Mouse (Mus musculus): ENCODE measurements around the gene Nvl. TPM values are rescaled to one million over a fixed set of nuclear protein-coding genes. Genes with fewer than 3 reads are reported as not detected.
A peak's percentile ranks its signal among the peaks of the same experiment; 100 is the strongest.

Nvl gene
- 41.0 and 44.9 TPM in 2 replicates for polyA plus RNA-seq (2015; fragmentation: Nextera tagmentation; extraction: Ambion mirVana)

DNA sequence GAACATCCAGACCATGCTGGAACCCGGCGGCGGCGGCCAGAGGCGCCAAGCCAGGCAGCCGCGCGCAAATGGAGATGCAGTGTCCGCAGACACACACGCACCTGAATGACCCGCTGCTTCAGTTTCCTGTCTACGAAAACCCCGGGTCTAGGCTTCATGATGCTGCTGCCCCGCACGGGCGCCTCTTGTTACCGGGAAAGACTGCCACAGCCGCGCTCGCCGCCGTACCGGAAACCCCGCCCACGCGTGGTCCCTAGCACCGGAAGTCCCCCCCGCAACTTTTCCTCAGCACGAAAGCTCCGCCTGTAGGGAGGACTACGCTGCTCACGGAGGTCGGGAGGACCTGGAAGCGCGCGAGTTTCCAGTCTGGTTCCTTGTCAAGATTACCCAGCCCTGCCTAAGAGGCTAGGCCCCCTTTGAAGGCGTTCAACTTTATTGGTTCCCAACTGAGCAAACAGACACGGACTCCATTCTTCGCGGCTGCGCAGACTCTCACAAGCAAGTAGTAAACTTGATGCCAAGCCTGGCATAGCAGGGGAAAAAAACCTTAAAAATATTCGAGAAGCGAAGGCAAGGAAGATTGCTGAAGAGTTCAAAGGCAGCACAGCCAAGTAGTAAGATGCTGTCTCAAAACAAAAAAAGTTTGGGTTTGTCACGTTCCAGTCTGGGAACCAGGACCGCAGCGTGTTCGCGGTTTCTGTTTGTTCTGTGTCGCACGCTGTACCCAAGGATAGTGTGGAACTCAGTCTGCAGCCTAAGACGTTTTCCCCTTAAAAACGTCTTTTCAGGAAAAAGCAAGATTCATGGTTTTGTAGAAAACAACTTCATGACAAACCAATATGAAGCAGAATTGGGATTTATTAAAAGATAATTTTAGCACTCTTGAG lies at the start of gene Nvl, which contains the start of gene Cnih4:
Nvl (minus strand) TSS at position 255 of the 887 bp plus-strand sequence.
Cnih4 (plus strand) TSS at position 744 of the 887 bp plus-strand sequence.
- Histone ChIP-seq H3K9ac (peak within 1 kb of the TSS; percentile 81), H3K9me3 (no peaks in the 10 kb centered on the region), H3K27me3 (no peaks in the 10 kb centered on the region), H3K4me1 (replicated peaks) (peaks cover 23% of the 10 kb centered on the region), H3K4me3 (peak within 1 kb of the TSS; percentile 87), H3K36me3 (peaks cover 26% of the 10 kb centered on the region), H3K27ac (replicated peaks) (peak within 1 kb of the TSS; percentile 79), H3K4me2 (peak within 1 kb of the TSS; percentile 69)
- peak; percentile 100 for ATAC-seq (ENCODE audit: low FRiP score, low read depth)
- WGBS, result under 1% methylated on average over 52 of the region's 52 CpGs

DNA sequence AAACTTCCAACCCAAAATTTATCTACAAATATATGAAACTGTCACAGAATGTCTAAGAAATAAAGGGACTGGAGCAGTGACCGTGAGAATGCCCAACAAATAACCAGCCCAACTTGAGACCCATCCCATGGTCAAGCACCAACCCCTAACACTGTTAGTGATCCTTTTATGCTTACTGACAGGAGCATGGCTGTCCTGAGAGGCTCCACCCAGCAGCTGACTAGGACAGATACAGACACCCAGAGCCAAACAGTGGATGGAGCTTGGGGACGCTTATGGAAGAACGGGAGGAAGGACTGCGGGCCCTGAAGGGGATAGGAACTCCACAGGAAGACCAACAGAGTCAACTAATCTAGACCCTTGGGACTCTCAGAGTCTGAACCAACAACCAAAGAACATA lies 44.9 kb upstream of the Nvl start:
- H3K36me3 ChIP-seq, result peaks cover 79% of the 10 kb centered on the region
- no peak overlapping the region for H3K9ac ChIP-seq
- no peaks in the 10 kb centered on the region for H3K27me3 ChIP-seq
- no peaks in the 10 kb centered on the region for H3K4me1 ChIP-seq (replicated peaks)
- ATAC-seq (ENCODE audit: low FRiP score, low read depth), result no peak
- H3K9me3 ChIP-seq, result no peaks in the 10 kb centered on the region
- H3K4me2 ChIP-seq, result no peak overlapping the region
- WGBS, result 93% methylated on average over 4 of the region's 4 CpGs
- no peak overlapping the region for H3K27ac ChIP-seq (replicated peaks)
- H3K4me3 ChIP-seq, result no peak overlapping the region

DNA sequence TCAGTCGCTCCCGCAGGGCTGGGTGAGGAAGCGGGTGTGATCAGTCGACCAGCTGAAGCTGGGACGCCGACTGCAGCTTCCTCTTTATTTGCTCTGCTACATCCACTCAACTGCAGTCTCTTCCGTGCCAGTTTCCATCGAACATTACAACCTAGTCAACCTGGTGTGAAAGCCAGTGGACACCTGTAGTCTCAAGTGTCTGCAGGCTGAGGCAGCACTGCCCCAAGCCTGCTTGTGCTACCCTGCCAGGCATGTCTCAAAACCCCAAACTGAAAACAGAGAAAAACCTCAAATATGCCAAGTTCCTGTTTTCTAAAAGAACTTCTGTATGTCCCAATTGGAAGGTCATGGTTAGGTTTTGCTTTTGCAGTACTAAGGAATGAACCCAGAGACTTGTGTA lies 26.2 kb upstream of the Nvl start:
- H3K27ac ChIP-seq (replicated peaks), result no peak overlapping the region
- no peak for ATAC-seq (ENCODE audit: low FRiP score, low read depth)
- H3K27me3 ChIP-seq, result no peaks in the 10 kb centered on the region
- no peaks in the 10 kb centered on the region for H3K9me3 ChIP-seq
- no peak overlapping the region for H3K4me3 ChIP-seq
- no peak overlapping the region for H3K4me2 ChIP-seq
- no peak overlapping the region for H3K9ac ChIP-seq
- peaks cover 39% of the 10 kb centered on the region for H3K36me3 ChIP-seq
- WGBS, result 92% methylated on average over 8 of the region's 8 CpGs
- H3K4me1 ChIP-seq (replicated peaks), result no peaks in the 10 kb centered on the region

DNA sequence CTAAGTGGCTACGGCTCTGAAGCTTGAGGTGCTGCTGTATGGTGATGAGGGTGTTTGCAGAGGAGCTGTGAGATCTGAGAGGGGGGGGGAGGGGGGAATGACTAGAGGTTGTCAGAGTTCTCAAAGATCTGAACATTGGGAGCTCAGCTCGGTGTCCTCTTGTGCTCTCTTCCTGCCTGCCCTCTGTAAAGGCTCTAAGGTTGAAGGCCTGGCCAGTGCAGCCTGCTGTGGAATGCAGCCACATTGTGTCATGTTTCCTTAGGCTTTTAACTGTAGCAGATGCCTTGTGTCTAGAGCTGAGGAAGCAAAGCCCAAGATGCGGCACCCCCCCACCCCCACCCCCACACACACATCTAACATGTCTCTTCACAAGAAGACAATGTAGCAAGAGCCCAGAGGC lies 24.4 kb upstream of the Nvl start:
- H3K4me1 ChIP-seq (replicated peaks), result no peaks in the 10 kb centered on the region
- H3K4me3 ChIP-seq, result no peak overlapping the region
- H3K9ac ChIP-seq, result no peak overlapping the region
- no peak overlapping the region for H3K27ac ChIP-seq (replicated peaks)
- no peaks in the 10 kb centered on the region for H3K27me3 ChIP-seq
- no peak overlapping the region for H3K4me2 ChIP-seq
- 79% methylated on average over 3 of the region's 3 CpGs for WGBS
- peaks cover 44% of the 10 kb centered on the region for H3K36me3 ChIP-seq
- ATAC-seq (ENCODE audit: low FRiP score, low read depth), result no peak
- no peaks in the 10 kb centered on the region for H3K9me3 ChIP-seq

DNA sequence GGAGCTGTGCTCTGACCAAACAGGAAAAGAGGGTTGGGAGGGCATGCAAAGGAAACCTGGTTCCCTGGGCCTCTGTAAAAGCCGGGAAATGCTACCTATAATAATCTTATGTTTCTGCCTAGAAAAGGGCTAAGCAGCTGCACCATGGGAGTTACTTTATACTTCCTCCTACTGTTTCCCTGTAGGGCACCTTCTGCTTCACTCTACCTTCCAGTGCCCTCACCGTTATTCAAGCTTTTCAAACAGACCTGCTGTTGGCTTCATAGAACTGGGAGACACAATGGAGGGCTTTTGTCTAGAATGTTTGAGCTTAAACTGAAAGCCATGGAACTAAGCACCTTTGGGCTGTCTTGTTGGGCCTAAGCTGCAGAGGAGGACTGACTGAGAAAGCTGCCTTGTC lies 23.8 kb upstream of the Nvl start:
- H3K27me3 ChIP-seq, result no peaks in the 10 kb centered on the region
- WGBS, result 83% methylated on average over 2 of the region's 2 CpGs
- no peak overlapping the region for H3K4me3 ChIP-seq
- peaks cover 50% of the 10 kb centered on the region for H3K36me3 ChIP-seq
- no peak for ATAC-seq (ENCODE audit: low FRiP score, low read depth)
- H3K27ac ChIP-seq (replicated peaks), result no peak overlapping the region
- H3K4me2 ChIP-seq, result no peak overlapping the region
- H3K9ac ChIP-seq, result no peak overlapping the region
- H3K4me1 ChIP-seq (replicated peaks), result no peaks in the 10 kb centered on the region
- no peaks in the 10 kb centered on the region for H3K9me3 ChIP-seq

DNA sequence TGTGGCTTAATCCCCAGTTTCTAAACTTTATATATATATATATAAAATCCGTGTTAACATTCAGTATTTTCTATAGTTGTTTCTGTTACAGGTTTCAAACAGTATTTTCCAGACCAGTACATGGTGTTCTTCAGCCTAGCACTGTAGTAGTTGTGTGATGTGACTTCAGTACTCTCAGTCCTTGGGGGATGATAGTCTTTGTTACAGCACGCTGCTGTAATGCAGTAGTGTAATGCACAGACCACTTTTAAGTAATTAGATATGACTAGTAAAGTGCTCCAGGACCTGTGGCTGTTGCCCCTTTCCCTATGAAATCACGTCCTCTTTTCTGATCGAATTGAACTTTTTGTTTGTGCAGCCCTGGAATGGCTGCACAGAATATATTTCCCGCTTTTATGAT lies 7.5 kb upstream of the Nvl start:
- no peak for ATAC-seq (ENCODE audit: low FRiP score, low read depth)
- peaks cover 22% of the 10 kb centered on the region for H3K4me1 ChIP-seq (replicated peaks)
- peaks cover 6% of the 10 kb centered on the region; the same call in 1 of the 2 replicates for H3K36me3 ChIP-seq
- peak overlapping the region; percentile 72 for H3K4me2 ChIP-seq
- no peaks in the 10 kb centered on the region for H3K9me3 ChIP-seq
- WGBS, result 38% methylated on average over 5 of the region's 5 CpGs
- peak overlapping the region; percentile 99 for H3K4me3 ChIP-seq
- H3K27me3 ChIP-seq, result no peaks in the 10 kb centered on the region
- H3K27ac ChIP-seq (replicated peaks), result peak overlapping the region; percentile 92; the same call in 1 of the 2 replicates
- peak overlapping the region; percentile 98 for H3K9ac ChIP-seq

DNA sequence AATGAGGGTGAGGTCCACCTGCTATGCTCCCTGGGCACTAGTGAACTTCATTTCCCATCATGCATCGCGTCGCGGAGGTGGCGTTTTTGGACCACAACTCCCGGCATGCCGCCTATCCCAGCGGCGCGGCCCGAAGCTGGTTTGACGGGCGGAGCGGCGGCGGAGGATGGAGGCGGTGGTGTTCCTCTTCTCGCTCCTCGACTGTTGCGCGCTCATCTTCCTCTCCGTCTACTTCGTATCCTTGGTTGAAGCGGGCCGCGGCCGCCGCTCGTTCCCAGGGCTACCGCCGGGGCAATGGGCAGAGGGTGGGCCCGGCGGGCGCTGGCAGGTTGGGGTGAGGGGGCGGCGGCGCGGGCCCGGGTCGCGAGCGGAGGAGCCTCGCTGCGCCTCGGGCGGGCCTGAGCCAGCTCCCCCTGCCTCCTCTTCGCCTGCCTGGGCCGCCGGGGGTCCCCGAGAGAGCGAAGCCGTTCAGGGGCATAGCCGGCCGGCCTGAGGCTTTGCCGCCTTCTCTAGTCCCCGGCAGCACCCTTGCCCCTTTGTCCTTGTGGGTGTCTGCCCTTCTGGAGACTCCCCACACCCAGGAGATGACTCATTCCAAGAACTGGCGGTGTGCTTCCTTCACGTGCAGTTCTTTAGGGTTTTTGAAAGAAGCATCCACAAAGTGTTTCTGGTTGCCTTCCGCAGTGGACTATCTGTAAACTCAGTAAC lies 7.0 kb upstream of the Nvl start:
- Histone ChIP-seq H3K27ac (replicated peaks) (peak overlapping the region; percentile 92), H3K36me3 (peaks cover 6% of the 10 kb centered on the region; the same call in 1 of the 2 replicates), H3K9ac (peak overlapping the region; percentile 98), H3K4me2 (peak overlapping the region; percentile 72), H3K4me1 (replicated peaks) (peaks cover 22% of the 10 kb centered on the region), H3K27me3 (no peaks in the 10 kb centered on the region), H3K4me3 (peak overlapping the region; percentile 99), H3K9me3 (no peaks in the 10 kb centered on the region)
- WGBS, result under 1% methylated on average over 59 of the region's 59 CpGs
- ATAC-seq (ENCODE audit: low FRiP score, low read depth), result peak; percentile 90

DNA sequence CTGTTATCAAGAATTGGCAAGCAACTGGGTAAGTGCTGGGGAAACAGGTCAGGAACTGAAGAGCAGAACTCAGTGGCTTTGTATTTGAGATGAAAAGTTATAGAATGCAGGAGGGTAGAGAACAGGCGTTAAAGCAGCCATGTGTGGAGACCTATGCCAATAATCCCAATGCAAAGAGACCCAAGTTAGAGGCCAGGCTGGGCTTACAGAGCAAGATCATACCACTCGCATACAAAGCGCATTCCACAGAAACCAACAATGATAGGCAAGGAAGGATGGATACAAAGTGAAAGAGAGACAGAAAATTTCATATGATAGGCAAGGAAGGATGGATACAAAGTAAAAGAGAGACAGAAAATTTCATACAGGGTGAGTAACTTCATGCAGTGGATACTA lies 6.4 kb upstream of the Nvl start:
- Histone ChIP-seq H3K36me3 (peaks cover 6% of the 10 kb centered on the region; the same call in 1 of the 2 replicates), H3K4me3 (peak overlapping the region; percentile 99), H3K9me3 (no peaks in the 10 kb centered on the region), H3K9ac (no peak overlapping the region), H3K4me1 (replicated peaks) (peaks cover 23% of the 10 kb centered on the region), H3K4me2 (0 out of 2 replicates have a peak overlapping the region, but pooled peaks have one; percentile 72), H3K27me3 (no peaks in the 10 kb centered on the region), H3K27ac (replicated peaks) (0 out of 2 replicates have a peak overlapping the region, but pooled peaks have one; percentile 92)
- ATAC-seq (ENCODE audit: low FRiP score, low read depth), result no peak
- 60% methylated on average over 3 of the region's 3 CpGs for WGBS

DNA sequence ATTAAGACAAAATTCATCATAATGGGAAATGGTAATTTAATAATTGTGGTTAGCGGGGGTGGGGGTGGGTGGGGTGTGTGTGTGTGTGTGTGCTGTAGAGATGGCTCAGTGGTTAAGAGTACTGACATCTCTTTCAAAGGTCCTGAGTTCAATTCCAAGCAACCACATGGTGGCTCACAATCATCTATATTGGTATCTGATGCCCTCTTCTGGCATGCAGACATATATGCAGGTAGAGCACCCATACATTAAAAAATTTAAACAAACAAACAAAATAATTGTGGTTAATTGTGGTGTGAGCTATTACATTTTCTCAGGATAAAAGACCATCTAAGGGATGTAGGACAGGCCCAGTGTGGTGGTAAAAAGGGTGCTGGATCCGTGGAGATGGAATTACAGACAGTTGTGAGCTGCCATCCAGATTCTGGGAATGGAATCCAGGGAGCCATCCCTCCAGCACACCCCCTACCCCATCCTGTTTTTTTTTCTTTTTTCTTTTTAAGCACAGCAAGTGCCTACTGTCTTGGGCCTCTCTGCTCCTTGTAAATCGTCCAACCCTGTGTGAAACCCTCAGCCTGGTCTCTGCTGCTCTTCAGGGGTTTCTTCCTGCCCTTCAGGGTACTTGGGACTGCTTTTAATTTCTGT lies 5.5 kb upstream of the Nvl start:
- 79% methylated on average over 3 of the region's 3 CpGs for WGBS
- Histone ChIP-seq H3K4me1 (replicated peaks) (peaks cover 32% of the 10 kb centered on the region), H3K27me3 (no peaks in the 10 kb centered on the region), H3K27ac (replicated peaks) (no peak overlapping the region), H3K4me3 (no peak overlapping the region), H3K9ac (no peak overlapping the region), H3K9me3 (no peaks in the 10 kb centered on the region), H3K36me3 (peaks cover 4% of the 10 kb centered on the region; the same call in 1 of the 2 replicates), H3K4me2 (no peak overlapping the region)
- ATAC-seq (ENCODE audit: low FRiP score, low read depth), result no peak

DNA sequence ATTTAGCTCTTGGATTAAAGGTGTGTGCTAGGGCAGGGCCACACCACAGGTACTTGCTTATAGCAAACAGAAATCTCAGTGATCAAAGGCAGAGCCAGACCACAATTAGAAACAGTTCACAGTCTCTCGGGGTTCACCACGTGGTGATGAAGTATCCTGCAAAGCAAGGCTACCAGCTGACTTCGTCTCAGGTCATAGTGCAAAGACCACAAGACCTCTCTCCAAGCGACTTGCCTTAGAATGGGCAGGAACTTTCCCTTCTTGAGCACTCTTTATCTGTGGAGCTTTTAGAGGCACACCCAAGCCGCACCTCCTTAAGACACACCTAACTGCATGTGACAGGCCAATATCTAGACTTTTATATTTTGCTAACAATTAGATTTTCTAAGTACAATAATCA lies 4.5 kb upstream of the Nvl start:
- 73% methylated on average over 5 of the region's 5 CpGs for WGBS
- H3K27ac ChIP-seq (replicated peaks), result 0 out of 2 replicates have a peak overlapping the region, but pooled peaks have one; percentile 27
- H3K36me3 ChIP-seq, result no peaks in the 10 kb centered on the region
- no peaks in the 10 kb centered on the region for H3K9me3 ChIP-seq
- H3K4me3 ChIP-seq, result no peak overlapping the region
- ATAC-seq (ENCODE audit: low FRiP score, low read depth), result no peak
- no peaks in the 10 kb centered on the region for H3K27me3 ChIP-seq
- H3K9ac ChIP-seq, result no peak overlapping the region
- peaks cover 33% of the 10 kb centered on the region for H3K4me1 ChIP-seq (replicated peaks)
- H3K4me2 ChIP-seq, result no peak overlapping the region

DNA sequence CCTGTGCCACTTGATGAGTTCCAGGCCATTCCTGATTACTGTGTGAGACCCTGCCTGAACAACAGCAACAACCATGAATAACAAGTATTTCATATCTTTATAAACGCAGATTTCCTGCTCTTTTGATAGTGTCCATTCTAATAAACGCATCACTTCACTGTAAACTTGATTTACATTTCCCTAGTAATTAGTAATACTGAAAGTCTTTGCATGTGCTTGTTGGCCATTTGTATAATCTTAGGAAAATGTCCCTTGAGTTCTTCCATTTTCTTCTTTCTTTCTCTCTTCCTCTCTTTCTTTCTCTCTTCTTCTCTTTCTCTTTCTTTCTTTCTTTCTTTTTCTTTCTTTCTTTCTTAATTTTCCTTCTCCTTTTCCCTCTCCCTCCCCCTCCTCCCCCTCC lies 2.2 kb upstream of the Nvl start:
- Histone ChIP-seq H3K27ac (replicated peaks) (no peak overlapping the region), H3K4me3 (no peak overlapping the region), H3K36me3 (peaks cover 6% of the 10 kb centered on the region; the same call in 1 of the 2 replicates), H3K4me1 (replicated peaks) (peaks cover 27% of the 10 kb centered on the region), H3K4me2 (no peak overlapping the region), H3K27me3 (no peaks in the 10 kb centered on the region), H3K9ac (no peak overlapping the region), H3K9me3 (no peaks in the 10 kb centered on the region)
- no peak for ATAC-seq (ENCODE audit: low FRiP score, low read depth)
- WGBS, result 97% methylated on average over 2 of the region's 2 CpGs

Data from hindbrain, embryonic 15.5 days (tissue).